Mouse (Mus musculus) G1E (cell line): ENCODE measurements around the gene Gm16503. TPM values are rescaled to one million over a fixed set of nuclear protein-coding genes. Genes with fewer than 3 reads are reported as not detected.
"Not testable (repeated sequence)": the region's sequence is repeated elsewhere in the genome, so short reads cannot be mapped to it uniquely, and the experiment has no call there.

Source experiments
- ATAC-seq: 2 replicates; pipeline ENCODE4 v1.8.0; 2016; ENCODE audit warnings: mild to moderate bottlenecking; ENCODE audit not compliant: insufficient number of reproducible peaks, poor library complexity, low FRiP score, severe bottlenecking; ENCODE audit errors: extremely low read depth
- DNase-seq: peaks from one replicate; pipeline ENCODE4 v3.0.0; 2012; ENCODE audit warnings: low spot score
- H3K27me3 ChIP-seq: 2 replicates; pipeline ENCODE4 v1.6.1; 2012; ENCODE audit warnings: mild to moderate bottlenecking, low read length, inconsistent platforms; ENCODE audit not compliant: insufficient read depth
- H3K36me3 ChIP-seq: replicated peaks from 2 replicates; pipeline ENCODE3; 2012; ENCODE audit warnings: mild to moderate bottlenecking, inconsistent platforms
- H3K4me1 ChIP-seq: 2 replicates; pipeline ENCODE4 v1.6.1; 2012; ENCODE audit warnings: low read depth, low read length, inconsistent platforms, mixed read lengths; ENCODE audit not compliant: insufficient read depth
- H3K4me3 ChIP-seq: 2 replicates; pipeline ENCODE4 v1.5.1; 2012; ENCODE audit warnings: low read depth, mild to moderate bottlenecking, inconsistent platforms, low read length, moderate library complexity, mixed read lengths
- H3K9me3 ChIP-seq: replicated peaks from 2 replicates; pipeline ENCODE4 v1.6.1; 2012; ENCODE audit warnings: inconsistent platforms
- CTCF ChIP-seq: IDR thresholded peaks from 2 replicates; pipeline ENCODE4 v1.5.1; 2012; ENCODE audit warnings: low read depth, low read length, inconsistent platforms, mixed read lengths
- GATA1 ChIP-seq: IDR thresholded peaks from 2 replicates; pipeline ENCODE4 v1.6.1; 2012; ENCODE audit warnings: borderline replicate concordance, low read length, inconsistent platforms, mixed read lengths
- GATA2 ChIP-seq: IDR thresholded peaks from 2 replicates; pipeline ENCODE4 v1.6.1; 2012; ENCODE audit warnings: low read depth, low read length, inconsistent platforms, borderline replicate concordance
- POLR2AphosphoS5 ChIP-seq: IDR thresholded peaks from 2 replicates; pipeline ENCODE4 v1.6.1; 2012; ENCODE audit warnings: low read depth, low read length, inconsistent platforms; ENCODE audit not compliant: insufficient replicate concordance
- TAL1 ChIP-seq: conservative IDR thresholded peaks from 2 replicates; pipeline ENCODE4 v1.6.1; 2012; ENCODE audit warnings: low read depth, low read length, inconsistent platforms, mixed read lengths
- polyA plus RNA-seq: library from polyadenylated mRNA; stranded (reverse); fragments of >175 nt; gene quantifications from 2 replicates; pipeline ENCODE4 v1.2.3, GENCODE M21; 2012
- total RNA-seq, 2 experiments: library from RNA; stranded (forward) in 1 of 2; stranded (reverse) in 1 of 2; fragments of 200-1000 nt in 1 of 2; fragments of >200 nt in 1 of 2; fragmentation: Nextera tagmentation in 1 of 2; gene quantifications; 2 replicates each; pipeline ENCODE4 v1.2.3; 2014 to 2017

Gm16503 gene
- total and polyA plus RNA-seq, 3 experiments = 0.22 TPM; not detected in 2

DNA sequence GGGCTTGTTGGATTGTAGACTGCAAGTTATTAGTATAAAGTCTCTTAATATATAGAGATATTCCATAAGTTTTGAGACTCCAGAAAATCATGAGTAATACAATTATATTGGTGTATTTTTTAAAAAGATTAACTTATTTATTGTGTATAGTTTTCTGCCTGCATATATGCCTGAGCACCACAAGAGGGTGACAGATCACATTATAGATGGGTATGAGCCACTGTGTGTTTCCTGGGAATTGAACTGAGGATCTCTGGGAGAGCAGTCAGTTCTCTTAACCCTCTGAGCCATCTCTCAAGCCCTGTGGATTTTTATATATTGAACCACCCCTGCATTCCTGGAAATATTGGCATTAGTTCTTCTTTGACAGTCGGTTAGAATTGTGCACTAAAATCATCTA, 9.7 kb upstream of the Gm16503 start:
- TF ChIP-seq GATA2 (no peak), POLR2AphosphoS5 (no peak), TAL1 (no peak), CTCF (no peak), GATA1 (no peak)
- Histone ChIP-seq H3K9me3 (peaks cover 23% of the 10 kb centered on the region), H3K4me3 (no peak overlapping the region), H3K4me1 (no peaks in the 10 kb centered on the region), H3K36me3 (no peaks in the 10 kb centered on the region), H3K27me3 (no peaks in the 10 kb centered on the region)
- no peak for ATAC-seq
- DNase-seq = no peak

DNA sequence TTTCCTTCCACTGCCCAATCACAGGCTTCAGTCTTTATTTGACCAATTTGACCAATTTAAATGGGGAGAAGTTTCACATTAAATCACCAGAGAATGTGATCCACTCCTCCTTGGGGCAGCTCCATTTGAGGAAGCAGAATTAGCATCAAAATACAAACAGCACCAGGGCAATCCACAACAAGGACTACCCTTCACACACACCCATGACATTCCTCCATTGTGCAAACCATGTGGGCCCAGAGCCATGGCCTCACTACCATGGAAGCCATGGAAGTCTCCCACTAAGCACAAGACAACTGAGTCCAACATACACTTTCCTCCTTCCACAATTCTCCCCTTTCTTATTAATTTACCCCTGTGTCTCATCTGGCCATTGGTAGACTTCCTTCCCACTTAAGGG, 4.1 kb upstream of the Gm16503 start:
- not testable (repeated sequence) for DNase-seq, ATAC-seq, H3K4me3 ChIP-seq, H3K4me1 ChIP-seq, H3K36me3 ChIP-seq, H3K27me3 ChIP-seq
- H3K9me3 ChIP-seq = peaks cover 35% of the 10 kb centered on the region

DNA sequence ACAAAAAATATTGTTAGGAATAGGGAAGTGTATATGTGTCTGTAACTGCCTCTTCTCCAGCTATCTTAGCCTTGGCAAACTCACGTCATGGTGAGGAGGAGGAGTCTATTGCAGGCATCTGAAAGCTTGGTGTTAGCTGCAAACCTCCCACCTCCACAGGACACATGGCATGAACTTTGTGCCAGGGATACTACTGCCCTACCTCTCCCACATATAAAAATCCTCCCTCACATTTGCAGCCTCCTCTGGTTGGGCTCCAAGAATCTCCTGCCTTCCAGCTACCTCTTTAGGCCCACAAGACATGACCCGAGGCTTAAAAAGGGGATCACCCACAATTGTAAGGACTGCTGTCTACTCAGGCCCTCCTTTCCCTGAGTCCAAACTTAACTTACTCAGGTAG, 2.3 kb upstream of the Gm16503 start:
- DNase-seq = no peak
- Histone ChIP-seq H3K27me3 (no peaks in the 10 kb centered on the region), H3K36me3 (no peaks in the 10 kb centered on the region), H3K4me1 (no peaks in the 10 kb centered on the region), H3K4me3 (no peak overlapping the region), H3K9me3 (peaks cover 38% of the 10 kb centered on the region)
- ATAC-seq = no peak
- no peak for TF ChIP-seq CTCF
- no peak for TF ChIP-seq GATA1
- no peak for TF ChIP-seq TAL1
- no peak for TF ChIP-seq GATA2
- TF ChIP-seq POLR2AphosphoS5 = no peak

DNA sequence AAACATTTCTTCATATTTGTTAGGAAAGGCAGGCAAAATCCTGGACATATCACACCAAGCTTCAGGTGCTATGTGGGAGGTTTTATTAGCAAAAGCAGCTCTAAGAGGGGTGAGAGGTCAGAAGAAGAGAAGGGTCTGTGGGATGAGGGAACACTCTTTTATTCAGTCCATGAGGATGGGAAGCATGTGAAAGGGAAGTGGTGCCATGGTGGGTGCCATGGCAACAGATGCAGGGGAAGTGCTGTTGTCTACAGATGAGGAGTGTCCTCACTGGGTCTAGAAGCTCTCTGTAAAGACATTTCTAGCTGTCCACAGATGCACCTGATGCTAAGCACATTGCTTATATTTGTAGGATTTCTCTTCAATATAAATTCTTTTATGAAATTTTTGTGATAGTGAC, 1.1 kb downstream of the Gm16503 start:
- Histone ChIP-seq H3K9me3 (peaks cover 31% of the 10 kb centered on the region), H3K27me3 (no peaks in the 10 kb centered on the region), H3K4me3 (no peak overlapping the region), H3K36me3 (no peaks in the 10 kb centered on the region), H3K4me1 (no peaks in the 10 kb centered on the region)
- no peak for TF ChIP-seq CTCF
- no peak for TF ChIP-seq GATA1
- no peak for TF ChIP-seq POLR2AphosphoS5
- no peak for TF ChIP-seq GATA2
- TF ChIP-seq TAL1 = no peak
- DNase-seq = no peak
- ATAC-seq = no peak

DNA sequence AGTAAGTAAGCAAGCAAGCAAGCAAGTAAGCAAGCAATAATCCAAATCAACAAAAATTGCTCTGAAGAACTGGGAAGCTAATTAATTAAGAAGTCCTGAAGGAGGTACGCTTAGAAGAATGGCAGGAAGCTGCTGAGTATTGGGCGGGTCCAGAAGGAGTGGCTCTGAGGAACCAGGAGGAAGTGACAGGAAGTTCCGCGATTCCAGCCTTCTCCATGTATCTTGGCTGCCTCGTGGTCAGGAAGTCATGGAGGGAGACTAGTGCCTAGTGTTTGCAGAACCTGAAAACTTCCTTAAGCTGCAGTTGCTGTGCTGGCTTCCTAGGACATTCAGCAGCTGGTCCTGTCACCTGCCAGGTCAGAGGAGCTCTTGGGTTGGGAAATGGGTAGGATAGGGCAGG, 13.1 kb downstream of the Gm16503 start, which contains the start of gene Zfp985:
Zfp985 (plus strand) TSS at position 207 of the 400 bp plus-strand sequence.
- not testable (repeated sequence) for H3K4me1 ChIP-seq, H3K4me3 ChIP-seq, H3K36me3 ChIP-seq, DNase-seq, ATAC-seq, H3K27me3 ChIP-seq, H3K9me3 ChIP-seq

- DNase-seq, ATAC-seq, H3K4me1 ChIP-seq, H3K9me3 ChIP-seq, H3K27me3 ChIP-seq, H3K36me3 ChIP-seq, H3K4me3 ChIP-seq: not testable (repeated sequence)
Measured at GRCm38 (mm10) chr4:147554361-147554760, 14.3 kb downstream of the Gm16503 start.

DNA sequence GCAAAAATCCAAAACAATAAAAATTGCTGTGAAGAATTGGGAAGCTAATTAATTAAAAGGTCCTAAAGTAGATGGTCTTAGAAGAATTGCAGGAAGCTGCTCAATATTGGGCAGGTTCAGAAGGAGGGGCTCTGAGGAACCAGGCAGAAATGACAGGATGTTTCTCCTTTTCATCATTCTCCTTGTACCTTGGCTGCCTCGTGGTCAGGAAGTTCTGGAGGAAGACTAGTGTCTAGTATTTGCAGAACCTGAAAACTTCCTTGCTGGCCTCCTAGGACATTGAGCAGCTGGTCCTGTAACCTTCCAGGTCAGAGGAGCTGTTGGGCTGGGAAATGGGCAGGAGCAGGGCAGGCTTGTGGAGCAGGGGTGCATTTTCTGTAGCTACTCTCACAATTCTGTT, 16.9 kb downstream of the Gm16503 start:
- ATAC-seq = not testable (repeated sequence)

DNA sequence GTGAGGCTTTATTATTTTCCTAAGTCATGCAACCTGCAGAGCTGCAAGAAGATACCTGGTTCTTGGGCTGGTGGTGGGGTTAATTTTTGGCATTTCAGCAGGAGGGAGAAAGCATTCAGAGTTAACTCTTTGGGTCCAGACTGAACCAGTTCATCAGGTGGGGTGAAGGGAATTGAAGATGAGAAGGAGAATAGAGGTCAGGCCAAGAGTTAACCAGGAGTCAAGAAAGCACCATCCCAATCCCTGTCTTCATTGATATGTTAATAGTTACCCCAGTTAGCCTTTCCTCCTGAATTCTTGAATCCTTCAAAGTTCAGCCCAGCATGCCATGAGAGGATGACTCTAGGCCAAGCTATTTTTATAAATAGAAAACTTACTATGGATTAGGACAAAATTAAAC, 18.0 kb downstream of the Gm16503 start:
- not testable (repeated sequence) for DNase-seq, H3K27me3 ChIP-seq, ATAC-seq, H3K36me3 ChIP-seq, H3K9me3 ChIP-seq, H3K4me1 ChIP-seq, H3K4me3 ChIP-seq

More for the DNA sequence above, 16.9 kb downstream of the Gm16503 start:
- not testable (repeated sequence) for H3K36me3 ChIP-seq, H3K4me1 ChIP-seq, DNase-seq, H3K4me3 ChIP-seq, H3K27me3 ChIP-seq, H3K9me3 ChIP-seq

DNA sequence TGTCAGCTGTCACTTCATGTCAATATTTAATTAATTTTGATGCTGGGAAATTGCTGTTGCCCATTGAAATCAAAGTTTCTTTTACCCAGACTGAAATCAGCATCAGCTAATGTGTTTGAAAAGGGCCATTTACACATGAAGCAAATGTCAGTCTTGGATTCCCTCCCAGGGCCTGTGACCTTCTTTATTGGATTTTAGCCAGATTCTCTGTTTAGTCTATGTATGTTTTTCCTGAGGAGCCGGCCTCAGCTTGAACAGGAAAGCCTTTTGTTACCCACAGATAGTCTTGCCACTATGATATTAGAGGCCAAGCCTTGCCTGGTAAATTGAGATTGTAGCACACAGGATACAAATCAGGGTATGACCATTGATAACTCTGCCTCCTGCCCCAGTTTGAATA, 19.1 kb downstream of the Gm16503 start:
- not testable (repeated sequence) for H3K9me3 ChIP-seq, H3K4me1 ChIP-seq, H3K36me3 ChIP-seq, DNase-seq, H3K4me3 ChIP-seq, ATAC-seq, H3K27me3 ChIP-seq
